Mouse (Mus musculus): ENCODE measurements around the gene Aff1.

Aff1 gene

DNA sequence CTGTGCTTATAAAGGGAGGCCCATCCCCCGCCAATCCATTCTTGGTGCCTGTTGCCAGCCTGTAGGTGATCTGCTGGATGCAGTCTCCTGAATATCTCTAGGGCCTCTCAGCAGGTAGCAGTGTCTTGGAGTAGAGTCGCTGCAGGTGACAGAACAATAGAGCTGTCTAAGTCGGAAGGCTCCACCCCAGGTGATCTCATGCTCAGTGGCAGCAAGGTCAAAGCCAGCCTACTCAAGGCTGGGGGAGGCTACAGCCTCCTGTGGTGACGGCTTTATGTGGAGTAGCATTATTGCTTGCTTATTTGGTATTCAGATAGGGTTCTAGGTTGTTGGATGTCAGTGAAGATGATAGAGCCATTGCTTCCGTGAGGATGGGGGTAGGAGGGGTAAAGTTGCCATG lies 121.1 kb downstream of the Aff1 start:
- DNase-seq = no peak

DNA sequence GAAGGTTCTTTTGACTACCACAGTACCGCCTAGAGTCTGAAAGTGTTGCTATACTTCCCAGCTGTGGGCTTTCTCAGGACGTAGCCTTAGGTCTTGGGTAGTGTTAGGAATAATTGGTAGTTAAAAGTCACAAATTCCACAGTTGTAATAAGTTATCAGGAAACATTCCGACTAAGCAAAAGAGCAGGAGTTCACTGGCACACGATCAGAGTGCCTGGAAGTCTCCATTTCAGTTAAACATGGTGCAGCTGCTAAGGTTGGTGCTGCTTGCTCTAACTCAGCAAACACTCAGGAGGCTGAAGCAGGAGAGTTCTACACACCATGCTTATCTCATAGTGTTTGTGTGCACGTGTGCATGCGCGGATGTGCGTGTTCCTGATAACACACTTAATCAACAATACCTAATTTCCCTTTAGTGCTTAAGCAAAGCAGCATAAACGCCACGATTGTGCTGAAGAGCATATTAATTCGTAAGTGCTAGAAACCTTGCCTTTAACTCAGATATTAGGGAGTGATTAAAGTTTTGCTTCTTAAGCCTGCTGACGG lies 121.9 kb downstream of the Aff1 start:
- DNase-seq = no peak

DNA sequence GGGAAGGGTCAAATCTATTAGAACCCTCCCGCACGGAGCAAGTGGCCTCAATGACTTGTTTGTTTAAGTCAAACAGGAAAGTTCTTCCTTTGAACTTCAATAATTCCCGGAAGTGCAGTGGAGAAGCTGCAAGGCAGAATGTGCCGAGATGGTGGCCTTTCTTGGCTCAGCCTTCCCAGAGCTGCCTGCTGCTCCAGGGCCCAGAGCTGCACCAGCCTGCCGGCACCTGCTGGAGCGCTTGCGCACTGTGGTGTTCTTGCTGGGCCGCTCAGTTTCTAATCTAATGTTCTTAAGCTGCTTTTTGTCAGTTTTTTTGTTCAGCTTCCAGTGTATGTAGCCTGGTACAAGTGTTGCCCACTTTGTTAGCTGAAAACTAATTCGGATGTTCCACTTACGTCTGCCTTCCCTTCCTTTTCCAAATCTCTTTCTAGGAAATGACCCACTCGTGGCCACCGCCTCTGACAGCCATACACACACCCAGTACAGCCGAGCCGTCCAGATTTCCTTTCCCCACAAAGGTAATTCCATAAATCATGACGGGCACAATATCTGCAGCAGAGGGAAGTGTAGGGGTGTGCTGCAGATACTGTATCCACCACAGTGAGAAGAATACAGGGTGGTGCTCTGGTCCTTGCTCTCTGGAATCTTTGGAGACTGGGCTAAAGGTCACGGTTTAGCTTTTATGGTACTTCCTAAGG lies 122.5 kb downstream of the Aff1 start:
- DNase-seq = peak; percentile 33

DNA sequence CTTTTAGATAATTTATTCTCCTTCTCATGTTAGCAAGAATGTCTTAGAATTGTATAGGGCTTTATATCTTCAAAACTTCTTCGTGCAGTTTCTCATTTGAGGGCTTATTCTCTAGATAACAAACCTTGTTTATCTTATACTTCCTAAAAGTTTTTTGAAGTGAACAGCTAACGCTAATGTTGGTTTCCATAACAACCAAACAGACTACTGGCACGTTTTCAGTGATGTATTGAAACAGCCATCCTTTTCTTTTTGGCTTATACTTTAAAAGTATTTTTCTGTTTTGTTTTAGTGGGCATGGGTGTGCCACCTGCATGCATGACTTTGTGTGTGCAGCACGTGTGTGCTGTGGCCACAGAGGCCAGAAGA lies 123.1 kb downstream of the Aff1 start:
- DNase-seq = no peak

DNA sequence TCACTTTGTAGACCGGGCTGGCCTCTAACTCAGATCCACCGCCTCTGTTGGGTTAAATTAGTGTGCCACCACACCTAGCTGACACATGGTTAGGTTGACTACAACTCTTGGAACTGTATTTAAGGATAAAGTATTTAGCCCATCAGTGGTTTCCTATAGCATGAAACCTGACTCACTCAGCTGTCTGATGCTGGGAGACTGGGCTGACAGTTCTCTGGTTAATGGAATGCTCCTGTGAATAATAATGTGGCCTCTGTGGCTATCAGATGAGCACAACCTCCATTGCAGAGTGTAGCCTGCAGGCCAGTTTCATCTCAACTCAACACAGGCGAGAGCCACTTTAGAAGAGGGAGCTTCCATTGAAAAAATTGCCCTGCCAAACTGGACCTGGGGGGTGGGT lies 124.5 kb downstream of the Aff1 start:
- DNase-seq = no peak

DNA sequence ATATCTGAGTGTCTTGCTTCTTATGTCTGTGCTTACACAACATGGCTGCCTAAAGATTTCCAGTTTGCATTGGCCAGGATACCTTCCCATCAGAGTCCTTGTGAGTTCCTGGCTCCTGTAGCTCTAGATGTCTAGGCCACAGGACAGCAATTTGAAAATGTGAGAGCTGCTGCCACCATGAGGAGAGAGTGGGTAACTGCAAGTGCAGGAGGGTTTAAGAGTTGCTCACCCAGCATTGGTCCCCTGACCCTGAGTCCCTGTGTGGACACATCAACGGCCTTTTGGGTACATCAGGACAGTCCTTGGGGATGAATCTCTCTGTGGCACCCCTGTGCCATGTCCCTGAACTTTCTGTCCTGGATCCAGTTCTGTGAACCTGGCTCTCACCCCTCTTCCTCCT lies 125.6 kb downstream of the Aff1 start:
- DNase-seq = peak; percentile 73

DNA sequence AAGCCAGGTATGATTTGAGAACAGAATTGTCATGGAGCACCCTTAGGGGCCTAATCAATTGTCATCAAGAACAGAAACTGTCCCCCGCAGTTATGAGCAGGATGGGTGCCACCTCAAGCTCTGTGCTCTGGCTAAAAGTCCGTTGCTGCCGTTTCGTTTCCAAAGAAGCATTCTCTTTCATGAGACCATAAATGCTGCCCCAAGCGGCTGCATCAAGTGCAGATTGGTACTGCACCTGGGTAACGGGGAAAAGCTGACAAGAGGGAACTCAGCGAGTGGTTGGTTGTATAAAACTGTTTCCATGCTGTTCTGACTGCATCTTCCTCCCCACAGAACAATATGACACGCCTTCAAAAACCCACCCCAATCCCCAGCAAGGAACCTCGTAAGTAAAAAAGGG lies 126.4 kb downstream of the Aff1 start:
- no peak for DNase-seq

DNA sequence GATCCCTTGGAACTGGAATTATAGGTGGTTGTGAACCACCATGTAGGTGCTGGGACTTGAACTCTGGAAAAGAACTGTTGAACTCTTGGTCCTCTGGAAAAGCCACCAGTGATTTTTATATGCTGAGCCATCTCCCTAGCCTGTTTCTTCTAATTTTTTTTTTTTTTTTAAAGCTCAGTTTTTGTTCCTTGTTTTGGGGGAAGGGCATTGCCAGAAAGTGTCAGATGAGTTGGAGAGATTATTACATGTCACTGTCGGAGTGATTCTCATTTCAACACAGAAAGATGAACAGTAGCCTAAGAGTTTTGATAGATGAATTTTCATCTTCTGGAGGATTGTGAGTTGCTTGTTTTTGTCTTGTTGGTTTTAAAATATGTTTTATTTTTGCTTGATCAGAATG lies 127.5 kb downstream of the Aff1 start:
- no peak for DNase-seq

DNA sequence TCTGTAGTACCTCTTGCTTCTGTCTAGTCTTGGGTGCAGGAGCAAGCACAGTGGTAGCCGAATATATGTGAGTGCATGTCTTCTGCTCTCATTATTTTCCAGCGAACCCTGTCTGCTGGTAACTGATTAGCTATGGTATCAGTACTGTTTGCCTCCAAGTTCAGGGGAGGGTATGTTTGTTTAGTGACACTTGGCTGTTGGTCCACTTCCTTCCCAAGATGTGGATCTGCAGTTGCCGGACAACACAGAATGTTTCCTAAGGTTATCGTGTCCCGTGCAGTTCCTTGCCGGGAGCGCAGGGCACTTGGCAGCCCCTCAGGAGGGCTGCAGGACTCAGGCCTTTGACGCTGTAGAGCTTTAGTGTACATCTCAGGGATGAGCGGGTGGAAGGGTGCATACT lies 128.9 kb downstream of the Aff1 start:
- no peak for DNase-seq

DNA sequence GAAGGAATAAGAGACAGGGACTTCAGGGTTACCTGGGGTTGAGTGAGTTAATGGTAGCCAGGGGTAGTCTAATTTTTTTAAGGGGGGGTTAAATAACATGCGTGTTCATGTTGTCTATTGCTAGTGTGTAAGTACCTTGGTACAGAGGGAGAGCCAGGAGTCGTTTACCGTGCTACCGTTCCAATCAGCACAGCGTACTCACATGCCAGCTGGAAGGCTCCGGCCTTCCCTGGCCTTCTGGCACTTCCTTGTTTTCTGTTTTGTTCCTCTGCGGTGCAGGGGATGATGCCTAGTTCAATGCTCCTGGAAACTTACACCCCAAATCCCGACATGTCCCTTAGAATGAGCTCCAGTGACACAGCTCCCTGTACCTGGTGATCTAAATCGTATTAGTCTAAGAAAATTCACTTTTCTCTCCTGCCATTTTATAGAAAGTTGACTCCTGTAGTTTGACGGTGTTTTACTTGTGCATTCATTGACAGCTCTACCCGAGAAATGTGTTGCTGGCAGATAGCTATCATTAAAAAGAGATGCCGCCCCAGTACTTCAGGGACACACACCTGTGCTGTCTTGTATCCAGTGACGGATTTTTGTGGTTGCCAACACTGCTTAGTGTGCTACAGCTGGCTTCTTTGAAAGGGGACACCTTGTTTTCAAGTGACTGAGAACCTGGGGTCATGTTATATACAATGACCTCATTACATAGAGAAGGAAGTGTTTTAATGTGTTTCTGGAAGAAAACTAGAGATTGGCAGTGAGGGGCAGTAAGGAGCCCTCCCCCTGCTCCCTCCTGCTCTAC lies 129.5 kb downstream of the Aff1 start:
- no peak for DNase-seq

DNA sequence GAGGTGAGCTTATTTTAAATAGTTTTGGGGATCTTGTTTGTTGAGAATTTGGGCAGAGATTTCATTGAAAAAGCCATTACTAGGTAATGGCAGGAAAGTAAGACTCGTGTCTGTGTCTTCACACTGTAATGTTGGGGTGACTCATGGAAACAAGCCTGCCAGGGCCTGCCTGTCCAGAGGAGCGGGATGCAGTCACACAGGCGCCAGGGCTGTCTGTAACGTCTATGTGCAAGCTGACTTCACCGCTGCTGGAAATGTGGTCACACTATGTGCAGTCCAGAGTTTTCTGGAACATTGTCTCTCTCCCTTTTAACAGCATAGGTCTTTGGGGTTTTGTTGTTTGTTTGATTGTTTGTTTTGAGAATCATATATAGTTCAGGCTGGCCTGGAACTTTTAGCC lies 130.8 kb downstream of the Aff1 start:
- DNase-seq = no peak

DNA sequence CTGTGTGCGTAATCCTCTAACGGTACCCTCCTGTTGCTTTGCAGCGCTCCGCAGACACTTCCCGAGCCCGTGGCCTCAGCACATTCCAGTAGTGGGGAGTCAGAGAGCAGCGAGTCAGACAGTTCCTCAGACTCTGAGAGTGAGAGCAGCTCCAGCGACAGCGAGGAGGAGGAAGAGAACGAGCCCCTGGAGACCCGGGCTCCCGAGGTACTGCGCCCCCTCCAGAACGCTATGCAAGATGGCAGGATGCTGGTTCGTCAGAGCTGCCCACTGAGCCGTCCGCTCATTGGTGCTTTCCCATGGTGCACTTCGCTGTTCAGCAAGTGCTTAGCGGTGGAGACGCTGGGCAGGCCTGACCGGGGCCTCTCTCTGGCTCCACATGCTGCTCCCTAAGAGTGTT lies 136.1 kb downstream of the Aff1 start:
- DNase-seq = no peak

DNA sequence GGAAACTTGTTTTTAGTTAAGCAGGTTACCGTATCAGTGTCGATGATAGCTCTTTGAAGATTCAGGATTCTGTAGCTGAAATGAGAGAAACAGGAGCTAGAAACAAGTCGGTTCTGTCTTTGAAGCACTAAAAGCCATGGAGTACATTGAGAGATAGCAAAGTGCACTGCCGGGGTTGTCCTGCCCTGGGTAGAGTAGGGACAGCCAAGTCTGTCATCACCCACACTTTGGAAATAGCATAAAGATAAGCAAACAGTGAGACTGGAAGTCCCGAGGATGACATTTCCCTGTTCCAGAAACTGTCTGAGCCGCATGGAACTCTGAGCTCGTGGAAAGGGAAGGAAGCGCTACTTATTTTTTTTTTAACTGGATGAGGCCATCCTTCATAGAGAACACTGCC lies 136.6 kb downstream of the Aff1 start:
- no peak for DNase-seq

DNA sequence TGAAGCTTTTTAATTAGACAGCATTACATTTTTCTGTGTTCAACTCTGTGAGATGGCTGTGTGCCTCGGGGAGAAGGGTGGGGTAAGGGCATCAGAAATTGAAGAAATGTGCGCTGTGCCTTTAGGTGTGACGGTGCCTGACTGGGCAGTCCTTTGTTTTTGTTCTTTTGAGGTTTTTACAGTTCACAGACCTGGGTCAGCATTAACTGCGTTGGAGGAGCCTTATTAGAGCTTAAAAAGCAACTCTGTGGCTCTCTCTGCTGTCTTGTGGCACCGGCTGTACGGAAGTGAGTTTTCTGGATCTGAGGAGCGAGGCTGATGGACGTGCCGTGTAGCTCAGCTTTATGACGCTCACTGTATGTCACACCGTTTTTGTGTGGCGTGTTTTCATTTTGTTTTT lies 137.0 kb downstream of the Aff1 start:
- no peak for DNase-seq

DNA sequence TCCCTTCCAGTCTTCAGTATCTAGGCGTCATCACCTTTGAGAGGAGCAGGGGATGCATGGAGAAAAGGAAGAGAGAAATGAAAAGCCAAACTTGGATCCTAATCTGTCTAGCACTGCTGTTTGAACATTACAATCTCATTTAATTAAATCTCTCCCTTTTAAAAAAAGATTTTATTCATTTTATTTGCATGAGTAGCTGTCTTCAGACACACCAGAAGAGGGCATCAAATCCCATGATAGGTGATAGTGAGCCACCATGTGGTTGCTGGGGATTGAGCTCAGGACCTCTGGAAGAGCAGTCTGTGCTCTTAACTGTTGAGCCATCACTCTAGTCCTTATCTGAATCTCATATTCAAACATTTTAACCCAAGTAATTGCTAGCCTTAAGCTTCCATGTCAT lies 138.7 kb downstream of the Aff1 start:
- no peak for DNase-seq

DNA sequence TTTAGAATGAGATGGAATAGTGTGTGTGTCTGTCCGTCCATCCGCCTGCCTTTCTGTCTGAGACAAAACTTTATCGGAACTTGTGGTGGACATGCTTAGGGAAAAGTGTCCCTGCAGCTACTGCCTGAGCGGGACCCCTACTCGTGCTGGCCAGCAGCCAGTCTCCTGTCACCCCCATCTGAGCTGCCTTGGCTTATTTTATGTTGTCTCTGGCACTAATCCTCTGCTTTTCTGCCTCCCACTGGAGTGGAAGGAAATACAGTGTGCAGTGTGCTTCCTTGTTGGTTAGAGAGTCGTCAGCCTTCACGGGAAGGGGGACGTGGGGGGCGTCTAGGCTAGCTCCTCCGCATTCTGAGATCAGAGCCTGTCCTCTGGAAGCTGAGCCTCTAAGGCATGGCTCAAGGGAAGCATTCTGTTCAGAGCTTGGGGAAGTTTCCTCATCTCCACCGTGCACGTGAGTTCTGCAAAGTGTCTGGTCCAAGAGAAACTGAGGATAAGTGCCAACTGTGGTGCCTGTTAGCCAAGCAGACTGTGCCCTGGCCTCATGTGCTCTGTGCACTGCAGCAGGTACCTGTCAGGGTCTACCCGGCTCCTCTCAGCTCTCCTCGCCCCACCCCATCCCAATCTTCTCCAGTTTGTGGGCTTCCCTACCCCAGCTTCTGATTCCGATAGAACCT lies 143.4 kb downstream of the Aff1 start:
- peak; percentile 71 for DNase-seq

DNA sequence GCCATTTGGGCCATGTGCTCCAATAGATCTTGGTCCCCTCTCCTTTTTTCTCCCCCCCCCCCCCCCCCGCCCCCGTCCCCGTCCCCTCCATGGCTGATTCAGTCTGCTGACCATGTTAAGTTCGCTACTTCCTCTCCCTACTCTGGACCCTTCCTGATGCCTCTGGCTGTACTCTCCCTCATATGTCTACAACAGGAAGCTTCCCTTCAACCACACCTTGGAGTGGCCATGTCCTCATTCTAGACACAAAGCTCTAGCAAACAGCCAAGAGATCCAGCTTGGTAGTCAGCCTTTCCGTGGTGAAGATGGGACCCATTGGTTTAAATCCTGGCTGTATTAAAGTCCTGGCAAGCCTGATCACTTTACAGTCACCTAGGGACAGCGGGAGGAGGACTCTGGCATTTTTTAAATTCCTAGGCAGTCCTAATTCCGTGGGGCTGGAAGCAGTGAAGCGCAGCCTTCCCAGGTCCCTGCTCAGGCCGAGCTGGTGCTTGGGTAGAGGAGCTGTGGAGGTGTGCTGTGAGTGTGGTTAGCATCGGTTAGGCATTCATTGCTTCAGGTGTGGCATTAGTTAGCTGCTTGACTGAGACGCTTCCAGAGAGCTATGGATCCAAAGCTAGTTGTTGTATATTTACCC lies 144.1 kb downstream of the Aff1 start:
- peak; percentile 92 for DNase-seq

DNA sequence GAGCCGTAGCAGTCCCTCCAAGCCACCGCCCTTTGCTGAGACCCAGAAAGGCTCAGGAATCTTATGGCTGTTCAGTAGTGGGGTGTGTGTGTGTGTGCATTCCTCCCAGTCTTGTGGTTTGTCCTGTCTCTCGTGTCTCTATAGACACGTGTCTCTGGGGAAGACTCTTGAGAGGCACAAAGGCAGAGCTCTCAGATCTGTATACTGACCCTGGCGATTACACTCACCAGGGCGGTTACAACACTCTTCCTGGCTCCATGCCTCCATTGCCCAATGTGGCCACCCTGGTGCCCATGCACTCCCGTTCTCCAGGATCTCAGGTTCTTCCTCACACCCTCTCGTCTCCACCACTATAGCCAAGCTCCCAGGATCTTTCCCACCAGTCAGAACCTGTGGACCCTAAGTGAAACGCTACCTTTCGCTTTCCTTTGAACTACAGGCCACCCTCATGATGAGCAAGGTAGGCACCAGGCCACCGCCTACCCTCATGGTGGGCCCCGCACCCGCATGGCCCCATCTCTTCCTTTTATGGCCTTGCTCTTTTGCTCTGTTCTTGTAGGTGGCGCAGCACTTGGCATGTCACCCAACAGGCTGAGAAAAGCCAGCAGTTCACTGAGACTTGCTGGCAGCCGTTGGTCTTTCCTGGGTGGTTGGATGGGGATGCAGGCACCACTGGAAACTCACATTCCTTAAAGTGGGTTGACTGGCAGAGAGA lies 146.5 kb downstream of the Aff1 start:
- peak; percentile 57 for DNase-seq

DNA sequence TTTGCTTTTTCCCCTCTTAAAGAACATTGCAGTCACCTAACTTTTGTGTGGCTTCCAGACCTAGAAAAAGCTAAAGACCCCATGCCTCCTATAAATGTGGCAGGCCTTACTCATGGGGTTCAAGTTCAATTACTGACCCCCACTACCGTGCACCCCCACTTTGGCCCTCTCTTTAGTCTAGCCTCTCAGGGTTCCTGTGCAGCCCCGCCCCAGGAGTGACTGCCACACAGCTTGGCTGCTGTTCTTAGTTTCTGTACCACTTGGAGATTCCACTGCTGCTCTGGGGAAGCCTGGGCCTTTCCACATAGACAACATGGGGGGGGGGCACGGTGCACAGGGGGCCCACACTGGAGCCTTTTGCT lies 147.1 kb downstream of the Aff1 start:
- DNase-seq = no peak

DNA sequence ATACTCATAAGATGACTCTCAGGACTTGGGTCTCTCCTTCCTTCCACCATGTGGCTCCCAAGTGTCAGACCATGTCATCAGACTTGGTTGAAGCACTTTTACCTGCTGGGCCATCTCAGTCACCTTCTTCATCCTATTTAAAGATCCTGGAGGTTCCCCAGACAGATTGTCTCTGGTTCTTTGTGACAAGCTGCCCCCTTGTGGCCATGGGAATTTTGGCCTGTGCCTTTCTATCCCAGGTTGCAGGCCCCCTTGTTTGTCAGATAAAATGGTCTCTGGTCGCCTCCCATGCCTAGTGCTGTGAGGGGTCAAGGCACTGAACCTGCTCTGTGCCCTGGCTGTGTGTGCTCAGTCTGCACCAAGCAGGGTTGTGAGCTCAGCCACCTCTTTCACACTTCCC lies 151.8 kb downstream of the Aff1 start:
- DNase-seq = peak; percentile 29

DNA sequence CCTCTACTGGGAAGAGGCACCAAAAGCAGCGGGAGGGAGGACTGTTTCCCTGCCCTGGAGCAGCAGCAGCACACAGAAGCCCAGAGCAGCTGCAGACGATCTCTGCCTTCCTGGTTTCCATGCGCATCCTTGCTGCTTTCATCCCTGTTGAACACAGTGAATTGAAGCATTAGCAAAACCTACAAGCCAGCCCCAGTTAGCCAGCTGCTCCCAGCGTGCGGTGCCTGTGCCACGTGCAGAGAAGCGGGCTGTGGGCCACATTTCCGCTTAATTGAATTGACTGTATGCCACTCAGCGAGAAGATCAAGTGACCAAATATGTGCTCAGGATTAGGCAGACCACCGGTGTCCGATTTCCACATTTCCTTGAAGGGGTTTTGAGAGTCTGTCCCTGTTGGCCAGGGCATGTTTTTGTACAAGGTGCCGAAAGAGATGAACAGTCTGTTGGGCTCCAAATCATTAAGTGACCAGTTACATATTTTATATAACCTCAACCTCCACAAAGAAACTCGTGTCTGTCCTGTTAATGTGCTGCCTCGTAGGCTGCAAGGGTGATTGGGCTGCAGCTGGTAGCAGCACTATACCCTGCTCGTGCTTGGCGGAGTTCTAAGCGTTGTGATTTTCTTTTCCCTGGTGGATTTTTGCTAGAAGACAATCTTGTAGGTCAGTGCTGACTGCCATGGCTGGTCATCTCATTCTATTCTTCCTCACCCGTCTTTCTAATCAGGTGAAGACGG lies 153.4 kb downstream of the Aff1 start:
- no peak for DNase-seq

DNA sequence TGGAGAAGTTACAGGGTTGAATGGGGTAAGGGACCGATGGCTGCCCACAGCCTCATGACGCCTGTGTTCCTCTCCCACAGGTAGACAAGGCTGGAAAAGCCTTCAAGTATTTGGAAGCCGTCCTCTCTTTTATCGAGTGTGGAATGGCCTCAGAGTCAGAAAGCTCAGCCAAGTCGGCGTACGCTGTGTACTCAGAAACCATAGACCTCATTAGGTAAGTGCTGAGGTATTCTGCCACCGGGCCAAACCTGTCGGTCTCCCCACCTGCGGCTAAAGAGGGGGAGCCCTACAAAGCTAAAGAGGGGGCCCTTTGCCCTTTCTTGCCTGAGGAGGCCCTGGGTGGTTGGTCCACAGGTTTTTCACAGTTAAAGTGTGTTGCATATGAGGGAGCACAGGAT lies 154.0 kb downstream of the Aff1 start:
- peak; percentile 19 for DNase-seq

Data from kidney, adult 11 months (tissue).